In the genomic region with DNA sequence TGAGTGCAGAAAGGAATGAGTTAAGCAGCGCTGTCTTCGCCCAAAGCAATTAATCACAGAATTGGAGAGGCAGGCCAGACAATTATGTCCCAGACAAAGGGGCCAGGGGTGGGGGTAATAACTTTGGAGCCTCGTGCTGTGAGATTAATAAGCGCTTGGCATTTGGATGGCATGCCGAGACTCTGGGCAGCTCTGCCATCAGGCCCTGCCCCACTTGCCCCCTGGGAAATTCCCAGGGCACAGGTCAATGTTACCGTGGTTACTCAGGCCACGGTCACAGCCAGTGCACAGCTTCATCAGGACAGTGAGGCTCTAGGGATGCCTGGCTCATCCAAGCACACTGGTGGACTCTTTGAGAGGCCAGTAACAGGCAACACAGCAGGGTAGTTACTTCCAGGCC, we compare ENCODE assay signal across 16 mouse cellular contexts.
A peak's percentile ranks its signal among the peaks of the same experiment; 100 is the strongest.
DNase-seq lines count a peak whose midpoint lies in the region; ATAC-seq lines count a peak whose summit lies in the region.
"Had no signal": no experiment of that assay in that cellular context is flagged by ENCODE, and none has a peak within 500 bp of the region (broad histone marks: within the 10 kb centered on the region; RNA-seq: fewer than 3 reads in every experiment).

No protein-coding gene starts in this region.

- H3K36me3 ChIP-seq in neural tube, embryonic 15.5 days, result no peaks in the 10 kb centered on the region
- no peaks in the 10 kb centered on the region for H3K36me3 ChIP-seq in midbrain, embryonic 11.5 days (ENCODE audit: control insufficient read depth, insufficient read depth, low read length)
- H3K36me3 ChIP-seq: limb, embryonic 10.5 days; neural tube, embryonic 12.5 days; stomach, embryonic 15.5 days had no signal

- peak; percentile 21 for DNase-seq in cerebellum, adult 9-11 months
- no peak for DNase-seq in cerebellum, adult 8-10 months
- peak; percentile 36 for DNase-seq in neural tube, embryonic 10.5 days (ENCODE audit: extremely low spot score, low spot score)
- DNase-seq in midbrain, embryonic 11.5 days (ENCODE audit: low spot score, missing footprints), result no peak
- DNase-seq in lung, postnatal 25 days (ENCODE audit: low spot score), result no peak
- DNase-seq in layer of hippocampus, adult 18-20 months (ENCODE audit: low spot score in 2 of 2), result no peak
- no peak for DNase-seq in kidney, postnatal 25 days
- DNase-seq: kidney, adult 11 months; kidney, postnatal 36 days; layer of hippocampus, postnatal 36 days; lung, postnatal 10 days had no signal

- H3K4me1 ChIP-seq in neural tube, embryonic 15.5 days, result peaks cover 6% of the 10 kb centered on the region
- H3K4me1 ChIP-seq in midbrain, embryonic 11.5 days (ENCODE audit: control insufficient read depth, insufficient read depth, low read length), result peaks cover 10% of the 10 kb centered on the region; the same call in 1 of the 2 replicates
- H3K4me1 ChIP-seq: stomach, embryonic 15.5 days had no signal

- WGBS in neural tube, embryonic 15.5 days, result 16% methylated on average over 7 of the region's 7 CpGs
- WGBS in midbrain, embryonic 11.5 days, result 30% methylated on average over 7 of the region's 7 CpGs

- H3K4me2 ChIP-seq in neural tube, embryonic 15.5 days, result no peak overlapping the region
- no peak overlapping the region for H3K4me2 ChIP-seq in midbrain, embryonic 11.5 days
- H3K4me2 ChIP-seq: neural tube, embryonic 12.5 days; stomach, embryonic 15.5 days had no signal

- H3K27ac ChIP-seq in neural tube, embryonic 15.5 days (replicated peaks), result no peak overlapping the region
- H3K27ac ChIP-seq in midbrain, embryonic 11.5 days (ENCODE audit: low read depth, low read length), result no peak overlapping the region
- H3K27ac ChIP-seq: limb, embryonic 10.5 days; liver, embryonic 14.5 days; neural tube, embryonic 12.5 days; stomach, embryonic 15.5 days had no signal

- no peak overlapping the region for H3K9ac ChIP-seq in neural tube, embryonic 15.5 days (replicated peaks)
- no peak overlapping the region for H3K9ac ChIP-seq in midbrain, embryonic 11.5 days (ENCODE audit: low read length)
- H3K9ac ChIP-seq: liver, embryonic 14.5 days; neural tube, embryonic 12.5 days; stomach, embryonic 15.5 days had no signal

- H3K4me3 ChIP-seq in neural tube, embryonic 15.5 days (replicated peaks), result no peak overlapping the region
- H3K4me3 ChIP-seq in midbrain, embryonic 11.5 days (ENCODE audit: low read depth, low read length), result no peak overlapping the region
- H3K4me3 ChIP-seq: limb, embryonic 10.5 days; neural tube, embryonic 12.5 days; stomach, embryonic 15.5 days had no signal

- H3K9me3 ChIP-seq in neural tube, embryonic 15.5 days (replicated peaks), result no peaks in the 10 kb centered on the region
- H3K9me3 ChIP-seq in midbrain, embryonic 11.5 days (ENCODE audit: control insufficient read depth, low read length), result no peaks in the 10 kb centered on the region
- H3K9me3 ChIP-seq: limb, embryonic 10.5 days; neural tube, embryonic 12.5 days; stomach, embryonic 15.5 days had no signal

- no peak for ATAC-seq in neural tube, embryonic 15.5 days (ENCODE audit: low FRiP score)
- ATAC-seq in midbrain, embryonic 11.5 days (ENCODE audit: low FRiP score), result peak; percentile 58

- no peaks in the 10 kb centered on the region for H3K27me3 ChIP-seq in neural tube, embryonic 15.5 days (replicated peaks)
- H3K27me3 ChIP-seq in midbrain, embryonic 11.5 days (ENCODE audit: control insufficient read depth, insufficient read depth, low read length), result no peaks in the 10 kb centered on the region
- H3K27me3 ChIP-seq: neural tube, embryonic 12.5 days; stomach, embryonic 15.5 days had no signal

Comparison
In these comparisons a context has a peak if more than half of its experiments do, and no peak if none do; other contexts are left out.
1. DNase-seq: peak in cerebellum, adult 9-11 months (single experiment) and neural tube, embryonic 10.5 days (single experiment); none in cerebellum, adult 8-10 months (single experiment), midbrain, embryonic 11.5 days (single experiment), lung, postnatal 25 days (single experiment), layer of hippocampus, adult 18-20 months (0 of 2) and kidney, postnatal 25 days (0 of 2).